8 mouse cellular contexts compared by ENCODE assay signal in genomic region chr8:88198945-88199571, GRCm38 (mm10). TPM values are rescaled to one million over a fixed set of nuclear protein-coding genes. Genes with fewer than 3 reads are reported as not detected.
DNase-seq lines count a peak whose midpoint lies in the region; ATAC-seq and TF ChIP-seq lines count a peak whose summit lies in the region.

TSS of gene Tent4b (plus strand) at chr8:88199213.

- H3K27ac ChIP-seq in bone marrow, adult 2 months (ENCODE audit: control insufficient read depth, insufficient read depth, low read depth, low read length, poor library complexity) = peak within 1 kb of the TSS; percentile 100
- peak within 1 kb of the TSS; percentile 98 for H3K27ac ChIP-seq in embryonic facial prominence, embryonic 15.5 days (replicated peaks)
- peak within 1 kb of the TSS; percentile 95 for H3K27ac ChIP-seq in kidney, embryonic 14.5 days (ENCODE audit: low read depth, low read length)
- peak within 1 kb of the TSS; percentile 99 for H3K27ac ChIP-seq in limb, embryonic 15.5 days

- peak within 1 kb of the TSS; percentile 95 for H3K4me3 ChIP-seq in bone marrow, adult 2 months (replicated peaks; ENCODE audit: control insufficient read depth, low read depth, low read length)
- peak within 1 kb of the TSS; percentile 89 for H3K4me3 ChIP-seq in embryonic facial prominence, embryonic 15.5 days (replicated peaks)
- peak within 1 kb of the TSS; percentile 86 for H3K4me3 ChIP-seq in kidney, embryonic 14.5 days (ENCODE audit: low read length)
- peak within 1 kb of the TSS; percentile 90 for H3K4me3 ChIP-seq in limb, embryonic 15.5 days

- H3K9ac ChIP-seq in embryonic facial prominence, embryonic 15.5 days = peak within 1 kb of the TSS; percentile 77
- H3K9ac ChIP-seq in kidney, embryonic 14.5 days (ENCODE audit: low read depth, low read length) = peak within 1 kb of the TSS; percentile 86
- H3K9ac ChIP-seq in limb, embryonic 15.5 days = peak within 1 kb of the TSS; percentile 82

- no peaks in the 10 kb centered on the region for H3K36me3 ChIP-seq in embryonic facial prominence, embryonic 15.5 days
- H3K36me3 ChIP-seq in kidney, embryonic 14.5 days (ENCODE audit: control insufficient read depth, insufficient read depth, low read length) = no peaks in the 10 kb centered on the region
- H3K36me3 ChIP-seq in limb, embryonic 15.5 days = no peaks in the 10 kb centered on the region

- H3K27me3 ChIP-seq in embryonic facial prominence, embryonic 15.5 days = no peaks in the 10 kb centered on the region
- no peaks in the 10 kb centered on the region for H3K27me3 ChIP-seq in kidney, embryonic 14.5 days (ENCODE audit: control insufficient read depth, insufficient read depth, low read length)
- no peaks in the 10 kb centered on the region for H3K27me3 ChIP-seq in limb, embryonic 15.5 days

- ATAC-seq in embryonic facial prominence, embryonic 15.5 days (ENCODE audit: insufficient number of reproducible peaks, low FRiP score, low TSS enrichment, low read depth) = peak; percentile 96
- peak; percentile 90 for ATAC-seq in kidney, embryonic 14.5 days (ENCODE audit: low FRiP score, low TSS enrichment)
- ATAC-seq in limb, embryonic 15.5 days (ENCODE audit: insufficient number of reproducible peaks, low FRiP score, low TSS enrichment, low read depth) = peak; percentile 96

- WGBS in bone marrow, adult 2 months = under 1% methylated on average over 96 of the region's 97 CpGs
- under 1% methylated on average over 73 of the region's 97 CpGs for WGBS in embryonic facial prominence, embryonic 15.5 days
- 0% methylated on average over 52 of the region's 97 CpGs for WGBS in kidney, embryonic 14.5 days
- WGBS in limb, embryonic 15.5 days = under 1% methylated on average over 80 of the region's 97 CpGs

- peaks cover 3% of the 10 kb centered on the region for H3K4me1 ChIP-seq in bone marrow, adult 2 months (ENCODE audit: control insufficient read depth, insufficient read depth, low read length)
- peaks cover 31% of the 10 kb centered on the region for H3K4me1 ChIP-seq in embryonic facial prominence, embryonic 15.5 days
- peaks cover 24% of the 10 kb centered on the region for H3K4me1 ChIP-seq in kidney, embryonic 14.5 days (ENCODE audit: control insufficient read depth, insufficient read depth, low read length)
- H3K4me1 ChIP-seq in limb, embryonic 15.5 days = peaks cover 24% of the 10 kb centered on the region

- TF ChIP-seq POLR2A in bone marrow, adult 2 months (IDR thresholded peaks at IDR 0.05; ENCODE audit: borderline replicate concordance, control insufficient read depth, low read depth, low read length) = peak; percentile 38; the same call in 1 of the 2 replicates

- H3K9me3 ChIP-seq in embryonic facial prominence, embryonic 15.5 days (replicated peaks) = no peaks in the 10 kb centered on the region
- no peaks in the 10 kb centered on the region for H3K9me3 ChIP-seq in kidney, embryonic 14.5 days (ENCODE audit: control insufficient read depth, low read length)
- H3K9me3 ChIP-seq in limb, embryonic 15.5 days = no peaks in the 10 kb centered on the region

- H3K4me2 ChIP-seq in embryonic facial prominence, embryonic 15.5 days (replicated peaks) = peak within 1 kb of the TSS; percentile 90
- peak within 1 kb of the TSS; percentile 74 for H3K4me2 ChIP-seq in kidney, embryonic 14.5 days (replicated peaks; ENCODE audit: low read depth, low read length)
- peak within 1 kb of the TSS; percentile 96 for H3K4me2 ChIP-seq in limb, embryonic 15.5 days

- no peak for TF ChIP-seq CTCF in bone marrow, adult 2 months (IDR thresholded peaks at IDR 0.05; ENCODE audit: control insufficient read depth, insufficient read depth, low read length)

- peak; percentile 85 for DNase-seq in 416B (ENCODE audit: low read depth)
- peak; percentile 94 to 95 for DNase-seq in heart, adult 9 months (ENCODE audit: low spot score in 2 of 2)
- peak; percentile 76 to 84 for DNase-seq in monocyte, adult 2 months (ENCODE audit: low read depth in 1 of 2, low spot score in 2 of 2)
- DNase-seq in spleen, postnatal 36 days (ENCODE audit: low spot score in 2 of 2) = peak; percentile 92

RNA-seq across cellular contexts. Expression of gene Tent4b, which starts in this region (rescaled TPM):
- polyA plus RNA-seq in bone marrow, adult 2 months (2011; ENCODE audit: insufficient read depth, insufficient read length, low replicate concordance, missing spikeins) = 9.0 and 15.1 TPM in 2 replicates
- polyA plus RNA-seq in embryonic facial prominence, embryonic 15.5 days (2015; fragmentation: Nextera tagmentation; extraction: Ambion mirVana) = 8.6 and 8.9 TPM in 2 replicates
- polyA plus RNA-seq in kidney, embryonic 14.5 days (2014; fragmentation: Nextera tagmentation; extraction: Ambion mirVana) = 12.5 and 14.0 TPM in 2 replicates
- 5.8 and 7.3 TPM in 2 replicates for polyA plus RNA-seq in limb, embryonic 15.5 days (2015; fragmentation: Nextera tagmentation; extraction: Ambion mirVana)

Comparison
In these comparisons a context has a peak if more than half of its experiments do, and no peak if none do; other contexts are left out.
1. Peak in every context shown above with its lines: DNase-seq, ATAC-seq, H3K4me3 ChIP-seq and H3K27ac ChIP-seq.